Mouse (Mus musculus): Measurements from ENCODE around the gene Ush1g. TPM values are rescaled to one million over a fixed set of nuclear protein-coding genes. Genes with fewer than 3 reads are reported as not detected.
A peak's percentile ranks its signal among the peaks of the same experiment; 100 is the strongest.

The Ush1g gene
- polyA plus RNA-seq, 1 experiment from 2014 or later: 0.52 TPM

- WGBS: 87% methylated on average over 1 of the region's 1 CpGs
Measured at GRCm38 (mm10) chr11:115290314-115290713, 31.5 kb downstream of the Ush1g start.

GRCm38 (mm10) chr11:115289885-115290284, 32.0 kb downstream of the Ush1g start:
- Histone ChIP-seq H3K4me2 (no peak overlapping the region), H3K9me3 (ENCODE audit: control insufficient read depth, low read length) (no peaks in the 10 kb centered on the region), H3K36me3 (ENCODE audit: control insufficient read depth, insufficient read depth, low read length) (no peaks in the 10 kb centered on the region), H3K4me3 (ENCODE audit: low read depth, low read length) (no peak overlapping the region), H3K27me3 (replicated peaks; ENCODE audit: control insufficient read depth, insufficient read depth, low read length) (no peaks in the 10 kb centered on the region), H3K4me1 (replicated peaks; ENCODE audit: control insufficient read depth, insufficient read depth, low read length) (peaks cover 8% of the 10 kb centered on the region; the same call in 1 of the 2 replicates), H3K9ac (ENCODE audit: low read depth, low read length) (no peak overlapping the region), H3K27ac (ENCODE audit: low read depth, low read length) (no peak overlapping the region)
- no peak for ATAC-seq (replicated peaks; ENCODE audit: low FRiP score)
- 71% methylated on average over 8 of the region's 8 CpGs for WGBS
- DNase-seq (ENCODE audit: low spot score): no peak

More at GRCm38 (mm10) chr11:115290314-115290713, 31.5 kb downstream of the Ush1g start:
- ATAC-seq (replicated peaks; ENCODE audit: low FRiP score): no peak
- Histone ChIP-seq H3K4me2 (no peak overlapping the region), H3K4me3 (ENCODE audit: low read depth, low read length) (no peak overlapping the region), H3K4me1 (replicated peaks; ENCODE audit: control insufficient read depth, insufficient read depth, low read length) (peaks cover 8% of the 10 kb centered on the region; the same call in 1 of the 2 replicates), H3K36me3 (ENCODE audit: control insufficient read depth, insufficient read depth, low read length) (no peaks in the 10 kb centered on the region), H3K27ac (ENCODE audit: low read depth, low read length) (peak overlapping the region; percentile 19; the same call in 1 of the 2 replicates), H3K27me3 (replicated peaks; ENCODE audit: control insufficient read depth, insufficient read depth, low read length) (no peaks in the 10 kb centered on the region), H3K9me3 (ENCODE audit: control insufficient read depth, low read length) (no peaks in the 10 kb centered on the region), H3K9ac (ENCODE audit: low read depth, low read length) (no peak overlapping the region)
- DNase-seq (ENCODE audit: low spot score): no peak

DNA sequence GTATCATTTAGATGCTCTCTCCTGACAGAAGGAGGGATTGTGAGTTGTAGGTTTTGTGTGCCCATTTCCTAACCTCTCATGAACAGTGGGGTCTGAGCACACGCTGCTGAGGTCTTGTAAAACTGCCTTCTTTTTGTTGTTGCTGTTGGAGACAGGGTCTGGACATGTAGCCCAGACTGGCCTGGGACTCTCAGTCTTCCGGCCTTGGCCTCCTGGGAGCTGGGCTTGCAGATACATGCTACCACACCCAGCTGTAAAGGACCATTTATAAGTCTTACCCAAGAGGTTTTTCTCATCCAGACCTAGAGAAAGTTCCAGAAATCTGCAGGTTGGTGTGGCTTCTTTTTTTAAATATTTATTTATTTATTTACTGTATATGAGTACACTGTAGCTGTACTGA, 33.5 kb downstream of the Ush1g start:
- no peak for ATAC-seq (replicated peaks; ENCODE audit: low FRiP score)
- no peak for DNase-seq (ENCODE audit: low spot score)
- WGBS: 87% methylated on average over 2 of the region's 2 CpGs
- no peak overlapping the region for H3K27ac ChIP-seq (ENCODE audit: low read depth, low read length)
- no peaks in the 10 kb centered on the region for H3K27me3 ChIP-seq (replicated peaks; ENCODE audit: control insufficient read depth, insufficient read depth, low read length)
- no peaks in the 10 kb centered on the region for H3K9me3 ChIP-seq (ENCODE audit: control insufficient read depth, low read length)
- peaks cover 8% of the 10 kb centered on the region; the same call in 1 of the 2 replicates for H3K4me1 ChIP-seq (replicated peaks; ENCODE audit: control insufficient read depth, insufficient read depth, low read length)
- H3K4me2 ChIP-seq: no peak overlapping the region
- H3K36me3 ChIP-seq (ENCODE audit: control insufficient read depth, insufficient read depth, low read length): no peaks in the 10 kb centered on the region
- H3K9ac ChIP-seq (ENCODE audit: low read depth, low read length): no peak overlapping the region
- H3K4me3 ChIP-seq (ENCODE audit: low read depth, low read length): no peak overlapping the region

DNA sequence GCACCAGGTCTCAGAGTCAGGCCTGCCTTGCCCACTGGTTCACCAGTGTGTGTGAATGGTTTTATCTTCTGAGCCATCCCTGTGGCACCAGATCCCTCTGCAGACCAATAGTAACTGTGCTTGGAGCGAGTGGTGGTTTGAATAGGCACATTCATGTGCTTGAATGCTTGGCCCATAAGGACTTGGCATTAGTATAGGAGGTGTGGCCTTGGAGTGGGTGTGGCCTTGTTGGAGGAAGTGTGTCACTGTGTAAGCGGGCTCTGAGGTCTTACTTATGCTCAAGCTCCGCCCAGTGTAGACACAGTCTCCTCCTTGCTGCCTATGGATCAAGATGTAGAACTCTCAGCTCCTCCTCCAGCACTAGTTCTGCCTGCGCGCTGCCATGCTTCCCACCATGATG, 34.5 kb downstream of the Ush1g start:
- no peak overlapping the region for H3K9ac ChIP-seq (ENCODE audit: low read depth, low read length)
- no peak overlapping the region for H3K4me2 ChIP-seq
- no peaks in the 10 kb centered on the region for H3K36me3 ChIP-seq (ENCODE audit: control insufficient read depth, insufficient read depth, low read length)
- H3K4me1 ChIP-seq (replicated peaks; ENCODE audit: control insufficient read depth, insufficient read depth, low read length): peaks cover 8% of the 10 kb centered on the region
- H3K27me3 ChIP-seq (replicated peaks; ENCODE audit: control insufficient read depth, insufficient read depth, low read length): no peaks in the 10 kb centered on the region
- whole genome bisulfite sequencing: 76% methylated on average over 5 of the region's 5 CpGs
- no peak overlapping the region for H3K4me3 ChIP-seq (ENCODE audit: low read depth, low read length)
- no peaks in the 10 kb centered on the region for H3K9me3 ChIP-seq (ENCODE audit: control insufficient read depth, low read length)
- ATAC-seq (replicated peaks; ENCODE audit: low FRiP score): 0 out of 2 replicates have a peak, but pooled peaks have one; percentile 27
- DNase-seq (ENCODE audit: low spot score): no peak
- no peak overlapping the region for H3K27ac ChIP-seq (ENCODE audit: low read depth, low read length)

DNA sequence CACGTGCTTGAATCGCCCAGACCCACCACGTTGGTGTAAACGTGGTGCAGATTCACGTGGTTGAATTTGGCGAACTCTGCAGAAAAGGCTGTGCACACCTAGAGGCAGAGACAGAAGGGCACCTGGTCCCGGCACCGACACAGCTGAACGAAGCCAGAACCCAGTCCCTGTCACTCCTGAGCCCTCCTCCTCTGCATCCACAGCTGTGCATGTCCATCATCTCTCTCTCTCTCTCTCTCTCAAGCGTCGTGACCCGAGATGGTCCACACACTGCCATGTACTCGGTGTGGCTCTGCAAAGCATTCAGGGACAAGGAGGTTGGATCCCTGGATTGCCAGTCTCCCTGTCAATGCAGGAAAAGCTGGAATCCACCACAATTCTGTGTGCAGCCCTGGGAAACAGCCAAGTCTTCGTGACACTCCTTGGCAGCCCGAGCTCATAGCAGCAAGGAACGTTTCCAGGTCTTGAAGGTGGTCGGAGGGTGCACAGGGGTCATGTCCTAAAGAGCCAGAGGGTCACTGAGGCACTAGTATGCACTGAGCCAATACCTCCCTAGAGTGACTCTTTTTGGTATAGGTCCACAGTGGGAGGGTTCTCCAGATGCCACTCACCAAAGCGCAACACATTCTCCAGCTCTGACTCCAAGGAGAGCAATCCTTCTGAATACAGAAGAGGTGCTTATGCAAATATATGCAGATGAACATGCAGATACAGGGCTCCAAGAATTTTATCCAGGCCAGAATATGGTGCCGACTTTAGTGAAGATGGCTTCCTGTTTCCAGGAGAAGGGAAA, 35.4 kb downstream of the Ush1g start:
- no peak for DNase-seq (ENCODE audit: low spot score)
- WGBS: 73% methylated on average over 19 of the region's 19 CpGs

GRCm38 (mm10) chr11:115285282-115285681, 36.6 kb downstream of the Ush1g start:
- Histone ChIP-seq H3K9me3 (ENCODE audit: control insufficient read depth, low read length) (no peaks in the 10 kb centered on the region), H3K36me3 (ENCODE audit: control insufficient read depth, insufficient read depth, low read length) (no peaks in the 10 kb centered on the region), H3K4me2 (no peak overlapping the region), H3K9ac (ENCODE audit: low read depth, low read length) (no peak overlapping the region), H3K27ac (ENCODE audit: low read depth, low read length) (no peak overlapping the region), H3K4me1 (replicated peaks; ENCODE audit: control insufficient read depth, insufficient read depth, low read length) (peaks cover 7% of the 10 kb centered on the region; the same call in 1 of the 2 replicates), H3K27me3 (replicated peaks; ENCODE audit: control insufficient read depth, insufficient read depth, low read length) (no peaks in the 10 kb centered on the region), H3K4me3 (ENCODE audit: low read depth, low read length) (no peak overlapping the region)
- ATAC-seq (replicated peaks; ENCODE audit: low FRiP score): no peak
- DNase-seq (ENCODE audit: low spot score): no peak
- 47% methylated on average over 4 of the region's 4 CpGs for WGBS

More for the DNA sequence above, 35.4 kb downstream of the Ush1g start:
- Histone ChIP-seq H3K4me2 (no peak overlapping the region), H3K9me3 (ENCODE audit: control insufficient read depth, low read length) (no peaks in the 10 kb centered on the region), H3K36me3 (ENCODE audit: control insufficient read depth, insufficient read depth, low read length) (no peaks in the 10 kb centered on the region), H3K4me1 (replicated peaks; ENCODE audit: control insufficient read depth, insufficient read depth, low read length) (peaks cover 11% of the 10 kb centered on the region), H3K4me3 (ENCODE audit: low read depth, low read length) (no peak overlapping the region), H3K27ac (ENCODE audit: low read depth, low read length) (no peak overlapping the region), H3K9ac (ENCODE audit: low read depth, low read length) (no peak overlapping the region), H3K27me3 (replicated peaks; ENCODE audit: control insufficient read depth, insufficient read depth, low read length) (no peaks in the 10 kb centered on the region)
- ATAC-seq (replicated peaks; ENCODE audit: low FRiP score): no peak

DNA sequence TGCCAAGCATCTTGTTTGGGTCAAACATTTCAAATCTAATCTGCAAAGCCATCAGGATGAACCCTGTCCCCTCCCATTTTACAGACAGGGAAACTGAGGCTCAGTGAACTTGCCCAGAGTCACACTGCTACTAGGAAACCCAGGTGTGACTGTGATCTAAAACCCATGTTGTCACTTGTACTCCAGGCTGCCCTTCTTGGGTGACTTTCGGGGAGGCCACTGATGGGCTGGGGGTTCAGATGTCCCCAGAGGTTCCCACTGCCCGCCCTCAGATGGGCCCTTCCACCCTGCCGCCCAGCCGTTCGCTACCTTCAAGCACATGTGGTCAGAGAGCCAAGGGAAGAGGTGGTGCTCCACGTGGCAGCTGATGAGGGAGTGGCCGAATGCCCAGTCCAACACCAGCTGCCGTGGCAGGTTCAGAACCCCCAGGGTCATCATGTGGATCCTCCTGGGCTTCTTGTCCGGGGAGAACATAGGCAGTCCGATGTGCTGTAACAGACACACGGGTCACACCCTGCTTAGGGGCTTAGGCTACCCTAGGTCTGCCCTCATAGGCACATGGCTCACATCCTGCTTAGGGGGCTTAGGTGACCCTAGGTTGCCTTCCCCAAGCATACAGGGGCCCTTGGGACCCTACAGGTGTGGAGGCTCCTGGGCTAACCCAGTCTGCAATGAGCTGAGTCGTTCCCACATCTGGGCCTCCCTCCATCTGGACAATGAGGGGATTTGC, 37.8 kb downstream of the Ush1g start:
- H3K4me1 ChIP-seq (replicated peaks; ENCODE audit: control insufficient read depth, insufficient read depth, low read length): peaks cover 7% of the 10 kb centered on the region; the same call in 1 of the 2 replicates
- no peak overlapping the region for H3K27ac ChIP-seq (ENCODE audit: low read depth, low read length)
- no peaks in the 10 kb centered on the region for H3K9me3 ChIP-seq (ENCODE audit: control insufficient read depth, low read length)
- no peak for ATAC-seq (replicated peaks; ENCODE audit: low FRiP score)
- no peak overlapping the region for H3K4me2 ChIP-seq
- no peak overlapping the region for H3K9ac ChIP-seq (ENCODE audit: low read depth, low read length)
- no peak overlapping the region for H3K4me3 ChIP-seq (ENCODE audit: low read depth, low read length)
- 88% methylated on average over 12 of the region's 12 CpGs for WGBS
- no peaks in the 10 kb centered on the region for H3K36me3 ChIP-seq (ENCODE audit: control insufficient read depth, insufficient read depth, low read length)
- DNase-seq (ENCODE audit: low spot score): no peak
- no peaks in the 10 kb centered on the region for H3K27me3 ChIP-seq (replicated peaks; ENCODE audit: control insufficient read depth, insufficient read depth, low read length)

GRCm38 (mm10) chr11:115283486-115283765, 38.4 kb downstream of the Ush1g start:
- Histone ChIP-seq H3K4me2 (no peak overlapping the region), H3K4me3 (ENCODE audit: low read depth, low read length) (no peak overlapping the region), H3K9me3 (ENCODE audit: control insufficient read depth, low read length) (no peaks in the 10 kb centered on the region), H3K27me3 (replicated peaks; ENCODE audit: control insufficient read depth, insufficient read depth, low read length) (no peaks in the 10 kb centered on the region), H3K27ac (ENCODE audit: low read depth, low read length) (no peak overlapping the region), H3K9ac (ENCODE audit: low read depth, low read length) (no peak overlapping the region), H3K36me3 (ENCODE audit: control insufficient read depth, insufficient read depth, low read length) (no peaks in the 10 kb centered on the region), H3K4me1 (replicated peaks; ENCODE audit: control insufficient read depth, insufficient read depth, low read length) (peaks cover 7% of the 10 kb centered on the region)
- DNase-seq (ENCODE audit: low spot score) (no peak), ATAC-seq (replicated peaks; ENCODE audit: low FRiP score) (no peak)
- 74% methylated on average over 9 of the region's 9 CpGs for WGBS

Measured in liver, embryonic 11.5 days (tissue).